Mouse (Mus musculus) Muller cell, postnatal 12 days (primary cell): ENCODE measurements at regions not wholly inside any gene's neighbourhood (a gene's known extent, or its start where the extent isn't known, plus 50 kb on each side); places are given as distances from the start of the nearest gene placed in this dataset.

Experiments
- DNase-seq: peaks from one replicate; pipeline ENCODE4 v3.0.0-alpha.2; 2015; ENCODE audit errors: inconsistent ontology term

- no peak for DNase-seq
Measured at GRCm38 (mm10) chr6:117779020-117779419, 62.0 kb upstream of the Zfp637 start.

GRCm38 (mm10) chr6:117788580-117789540 lies 52.1 kb upstream of the Zfp637 start:
- DNase-seq: no peak

GRCm38 (mm10) chr6:117790581-117790980 lies 50.4 kb upstream of the Zfp637 start:
- DNase-seq: no peak
